Mouse (Mus musculus) layer of hippocampus, adult 18-20 months (tissue): ENCODE measurements around the gene Lbx2. TPM values are rescaled to one million over a fixed set of nuclear protein-coding genes. Genes with fewer than 3 reads are reported as not detected.
A peak's percentile ranks its signal among the peaks of the same experiment; 100 is the strongest.

Experiments
- DNase-seq, 2 experiments: peaks; one replicate each; pipeline ENCODE4 v3.0.0; 2022; ENCODE audit warnings: low spot score in 2 of 2
- long read RNA-seq: library from polyadenylated mRNA; stranded (forward); transcript quantifications from one replicate; pipeline ENCODE4 v2.0.0, GENCODE M21; 2021
- total RNA-seq, 2 experiments: library from RNA; stranded (reverse); gene quantifications; 2 replicates each; pipeline ENCODE4 v1.2.3; 2021

Lbx2 gene
- not detected for total RNA-seq
- long read RNA-seq: 0 reads

DNA sequence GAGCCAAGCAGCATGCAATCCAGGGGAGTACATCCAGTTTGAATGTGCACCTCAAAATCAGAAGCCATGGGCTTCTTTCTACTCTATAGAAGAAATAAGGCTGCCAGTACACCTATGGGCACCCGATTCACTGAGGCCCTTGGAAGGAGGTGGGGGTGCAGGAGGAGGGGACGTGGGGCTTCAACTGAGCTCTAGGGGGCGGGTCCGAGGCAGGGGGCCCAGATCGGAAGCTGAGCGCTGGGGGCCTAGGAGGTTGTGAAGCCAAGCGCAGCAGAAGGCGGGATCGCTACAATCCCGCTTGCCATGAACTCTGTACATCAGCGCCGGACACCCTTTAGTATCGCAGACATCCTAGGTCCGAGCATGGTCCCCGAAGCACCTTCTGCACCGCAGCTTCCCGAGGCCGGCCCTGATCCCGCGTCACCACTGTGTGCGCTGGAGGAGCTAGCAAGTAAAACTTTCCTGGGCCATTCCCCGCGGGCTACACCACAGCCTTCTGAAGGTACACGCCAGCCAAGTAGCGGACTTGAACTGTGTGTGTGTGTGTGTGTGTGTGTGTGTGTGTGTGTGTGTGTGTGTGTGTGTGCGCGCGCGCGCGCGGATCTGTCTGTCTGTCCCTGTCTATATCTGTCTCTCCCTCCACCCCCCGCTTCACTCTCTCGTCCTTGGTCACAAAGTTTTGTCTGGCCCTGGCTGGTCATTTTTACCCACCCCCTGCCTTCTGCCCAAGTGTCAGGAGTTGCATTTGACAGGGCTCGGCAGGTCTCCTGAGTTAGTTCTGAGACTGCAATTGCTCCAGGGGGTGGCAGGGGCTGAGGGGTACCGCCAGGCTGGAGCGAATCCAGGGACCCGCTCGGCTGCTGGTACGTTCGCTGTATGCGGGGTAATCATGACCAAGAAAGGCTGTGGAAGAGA is at the start of gene Lbx2:
Gene Lbx2, plus strand, starts transcription at position 247 of the 915 bp plus-strand sequence.
- no peak for DNase-seq

DNA sequence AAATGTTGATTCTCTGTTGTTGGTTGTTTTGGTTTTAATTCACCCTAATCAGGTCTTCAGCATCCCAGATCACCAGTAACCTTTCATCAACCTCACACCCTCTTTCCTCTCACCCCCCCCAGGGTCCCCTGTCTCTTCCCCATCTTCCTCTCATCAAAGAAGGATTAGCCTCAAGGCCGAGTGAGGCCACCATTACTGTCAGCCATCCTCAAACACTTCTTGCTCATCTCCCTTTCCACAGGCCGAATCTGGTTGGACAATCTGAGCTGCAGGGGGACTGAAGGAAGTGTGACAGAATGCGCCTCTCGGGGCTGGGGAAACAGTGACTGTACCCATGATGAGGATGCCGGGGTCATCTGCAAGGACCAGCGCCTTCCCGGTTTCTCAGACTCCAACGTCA is 49.0 kb upstream of the Lbx2 start:
- DNase-seq: no peak

- DNase-seq: peak; percentile 76 to 91
These were observed 47.6 kb upstream of the Lbx2 start for GRCm38 (mm10) chr6:83038496-83039012.

GRCm38 (mm10) chr6:83040601-83041000 is 45.6 kb upstream of the Lbx2 start:
- DNase-seq: no peak

DNA sequence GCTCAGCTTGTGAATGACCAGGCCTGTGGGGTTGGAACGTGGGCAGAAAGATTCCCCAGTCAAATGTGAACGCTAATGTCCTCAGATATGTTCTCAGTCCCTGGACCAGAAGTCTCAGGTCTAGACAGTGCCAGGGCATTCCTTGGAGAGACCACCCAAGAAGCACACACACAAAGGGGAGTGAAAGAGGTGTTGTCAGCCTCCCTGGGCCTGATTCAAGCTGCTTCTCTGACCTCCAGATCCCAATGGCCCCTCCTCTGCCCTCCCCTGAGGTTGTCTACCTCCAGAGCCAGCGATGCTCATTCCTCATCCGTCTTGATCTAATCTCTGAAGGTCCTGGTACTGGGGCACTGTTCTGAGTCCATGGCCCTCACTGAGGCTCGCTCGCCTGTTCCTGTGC is 42.6 kb upstream of the Lbx2 start:
- DNase-seq: no peak

DNA sequence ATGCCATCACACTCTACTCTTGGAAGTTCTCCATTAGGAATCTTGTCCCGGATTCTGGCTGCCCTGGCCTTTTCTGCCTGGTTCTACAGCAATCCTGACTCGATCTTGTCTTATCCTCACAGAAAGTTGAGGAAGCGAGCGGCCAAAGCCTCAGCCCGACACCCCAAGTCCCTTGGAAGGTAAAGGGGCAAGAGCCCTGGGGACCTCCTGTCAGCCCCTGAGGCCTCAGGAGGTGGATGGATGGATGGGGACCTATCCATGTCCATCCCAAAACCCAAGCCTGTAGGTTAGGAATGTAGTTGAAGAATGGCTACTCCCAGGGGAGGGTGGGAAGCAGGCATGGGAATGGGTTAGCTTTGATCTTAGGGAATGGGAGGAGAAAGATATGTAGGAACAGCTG is 42.2 kb upstream of the Lbx2 start:
- DNase-seq: no peak

GRCm38 (mm10) chr6:83044742-83045141 is 41.4 kb upstream of the Lbx2 start:
- DNase-seq: no peak

GRCm38 (mm10) chr6:83049367-83049766 is 36.8 kb upstream of the Lbx2 start:
- DNase-seq: no peak

DNA sequence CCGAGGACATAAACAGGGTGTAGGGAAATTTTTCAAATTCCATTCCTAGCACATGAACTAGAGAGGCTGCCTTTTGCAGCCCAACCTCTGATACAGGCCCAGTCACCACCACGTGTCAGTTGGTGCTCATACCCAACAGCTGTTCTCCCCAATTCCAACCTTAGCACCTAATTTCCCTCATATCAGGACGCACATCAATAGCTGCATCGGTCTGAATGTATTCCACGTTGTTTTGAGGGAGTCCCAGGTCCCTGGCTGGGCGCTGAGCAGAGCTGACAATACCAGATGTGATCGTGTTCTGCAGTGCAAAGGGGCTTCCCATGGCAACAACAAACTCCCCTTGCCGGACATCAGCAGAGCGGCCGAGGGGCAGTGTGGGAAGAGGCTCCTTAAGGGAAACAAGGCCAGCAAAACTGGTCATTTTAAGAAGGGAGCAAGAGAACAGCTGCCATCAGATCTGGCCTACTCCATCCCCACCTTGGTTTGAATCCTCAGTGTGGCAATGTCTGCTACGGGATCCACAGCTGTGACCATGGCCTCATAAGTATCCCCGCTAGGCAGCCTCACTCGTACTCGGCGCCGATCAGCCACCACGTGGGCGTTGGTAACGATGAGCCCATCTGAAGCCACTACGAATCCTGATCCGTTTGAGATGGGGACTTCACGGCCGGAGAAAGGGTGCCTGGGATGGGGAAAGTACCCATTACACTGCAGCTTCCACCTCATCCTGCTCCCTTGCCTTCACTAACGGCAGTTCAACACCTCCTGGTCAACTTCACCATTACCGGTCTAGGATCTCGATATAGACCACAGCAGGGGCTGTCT is 32.8 kb upstream of the Lbx2 start:
- DNase-seq: peak in 1 of 2 experiments; percentile 51

DNA sequence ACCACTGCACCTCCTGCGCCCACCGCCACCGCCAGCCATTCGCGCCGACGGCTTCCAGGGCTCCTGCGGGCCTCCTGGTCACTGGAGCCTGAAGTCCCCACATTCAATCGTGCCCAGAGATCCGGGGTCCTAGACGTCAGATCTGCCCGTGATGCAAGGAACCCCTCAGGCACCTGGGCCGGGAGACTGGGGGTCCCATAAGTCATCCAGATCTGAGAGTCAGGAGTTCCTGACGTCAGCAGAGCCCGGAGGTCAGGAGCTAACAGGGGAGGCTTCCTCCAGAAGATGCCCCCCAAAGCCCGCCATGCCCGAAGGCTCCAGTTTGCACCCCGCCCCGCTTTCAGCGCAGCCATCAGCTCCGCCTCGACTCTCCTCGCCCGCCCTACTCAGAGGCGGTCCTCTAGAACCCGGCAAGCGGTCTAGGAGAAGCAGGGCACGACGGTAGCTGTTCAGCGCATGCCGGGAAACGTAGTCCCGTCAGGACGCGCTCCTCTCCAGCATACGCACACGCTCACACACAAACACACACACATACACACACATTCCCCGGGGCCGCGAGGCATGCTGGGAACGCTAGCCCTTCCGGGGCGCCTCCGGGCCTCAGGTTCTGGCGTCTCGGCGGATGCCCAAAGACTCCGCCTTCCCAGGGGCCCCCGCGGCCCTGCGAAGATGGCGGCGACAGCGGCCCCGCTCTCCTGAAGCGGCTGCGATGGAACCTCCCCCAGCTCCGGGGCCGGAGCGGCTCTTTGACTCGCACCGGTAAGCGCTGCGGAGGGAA is 31.9 kb upstream of the Lbx2 start, which contains the start of gene Aup1:
Gene Aup1, plus strand, starts transcription at position 448 of the 778 bp plus-strand sequence.
- peak; percentile 97 to 98 for DNase-seq

DNA sequence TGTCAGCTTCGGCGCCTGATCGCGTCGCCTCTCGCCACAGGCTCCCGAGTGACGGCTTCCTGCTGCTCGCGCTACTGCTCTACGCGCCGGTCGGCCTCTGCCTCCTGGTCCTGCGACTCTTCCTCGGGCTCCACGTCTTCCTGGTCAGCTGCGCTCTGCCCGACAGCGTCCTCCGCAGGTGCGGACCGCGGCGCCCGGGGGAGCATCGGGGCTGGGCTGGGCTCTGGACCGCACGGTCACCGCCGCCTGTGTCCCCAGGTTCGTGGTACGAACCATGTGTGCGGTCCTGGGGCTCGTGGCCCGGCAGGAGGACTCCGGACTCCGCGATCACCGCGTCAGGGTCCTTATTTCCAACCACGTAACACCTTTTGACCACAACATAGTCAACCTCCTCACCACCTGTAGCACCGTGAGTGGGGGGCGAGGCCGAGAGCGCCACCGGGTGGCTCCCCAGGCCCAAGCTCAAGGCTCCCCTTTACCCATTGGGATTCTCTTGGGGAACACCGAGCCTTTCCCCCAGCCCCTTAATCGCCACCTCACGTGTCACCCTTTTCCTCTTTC is 31.2 kb upstream of the Lbx2 start, which contains the start of gene Htra2:
Gene Htra2, minus strand, starts transcription at position 403 of the 561 bp plus-strand sequence.
- peak in 1 of 2 experiments; percentile 34 for DNase-seq

- DNase-seq: no peak
These were observed 28.4 kb upstream of the Lbx2 start, which contains the start of gene Dqx1 for GRCm38 (mm10) chr6:83057790-83058189. TSS of gene Dqx1 (plus strand) at chr6:83057844.

GRCm38 (mm10) chr6:83058725-83059124 is 27.4 kb upstream of the Lbx2 start:
- DNase-seq: no peak

DNA sequence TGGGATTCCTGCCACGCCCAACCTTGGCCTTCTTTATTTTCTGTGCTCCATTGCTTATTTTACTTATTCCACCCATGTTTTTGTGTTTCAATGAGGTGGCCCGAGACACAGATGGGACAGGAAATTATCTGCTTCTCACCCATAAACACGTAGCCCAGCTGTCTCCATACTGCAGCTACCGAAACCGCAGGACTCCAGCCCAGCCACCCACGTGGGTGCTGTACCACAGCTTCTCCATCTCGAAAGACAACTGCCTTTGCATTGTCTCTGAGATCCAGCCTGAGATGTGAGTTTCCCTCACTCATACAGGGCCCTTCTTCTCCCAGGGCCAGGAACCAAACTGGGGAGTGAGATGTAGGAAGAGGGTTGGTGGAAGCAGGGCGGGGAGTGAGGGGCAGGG is 20.2 kb upstream of the Lbx2 start:
- DNase-seq: no peak

GRCm38 (mm10) chr6:83066441-83066840 is 19.7 kb upstream of the Lbx2 start:
- DNase-seq: no peak

DNA sequence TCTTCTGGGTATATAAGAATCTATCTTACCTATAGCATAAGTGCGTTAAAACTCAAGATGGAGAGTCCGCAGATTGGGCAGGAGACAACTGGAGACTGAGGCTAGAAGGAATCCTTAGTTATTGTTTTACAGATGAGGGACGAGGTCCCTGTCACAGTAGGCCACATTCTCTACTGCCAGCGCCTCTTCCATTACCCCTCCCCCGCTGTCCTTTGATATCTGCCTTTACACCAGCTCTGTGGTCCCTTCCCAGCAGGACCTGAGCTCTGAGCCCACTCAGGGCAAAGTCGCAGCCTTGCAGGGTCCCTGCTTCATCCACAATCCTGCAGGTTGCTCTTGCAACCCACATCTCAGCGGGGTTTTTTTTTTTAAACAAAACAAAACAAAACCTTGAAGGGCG is 17.9 kb upstream of the Lbx2 start:
- no peak for DNase-seq

DNA sequence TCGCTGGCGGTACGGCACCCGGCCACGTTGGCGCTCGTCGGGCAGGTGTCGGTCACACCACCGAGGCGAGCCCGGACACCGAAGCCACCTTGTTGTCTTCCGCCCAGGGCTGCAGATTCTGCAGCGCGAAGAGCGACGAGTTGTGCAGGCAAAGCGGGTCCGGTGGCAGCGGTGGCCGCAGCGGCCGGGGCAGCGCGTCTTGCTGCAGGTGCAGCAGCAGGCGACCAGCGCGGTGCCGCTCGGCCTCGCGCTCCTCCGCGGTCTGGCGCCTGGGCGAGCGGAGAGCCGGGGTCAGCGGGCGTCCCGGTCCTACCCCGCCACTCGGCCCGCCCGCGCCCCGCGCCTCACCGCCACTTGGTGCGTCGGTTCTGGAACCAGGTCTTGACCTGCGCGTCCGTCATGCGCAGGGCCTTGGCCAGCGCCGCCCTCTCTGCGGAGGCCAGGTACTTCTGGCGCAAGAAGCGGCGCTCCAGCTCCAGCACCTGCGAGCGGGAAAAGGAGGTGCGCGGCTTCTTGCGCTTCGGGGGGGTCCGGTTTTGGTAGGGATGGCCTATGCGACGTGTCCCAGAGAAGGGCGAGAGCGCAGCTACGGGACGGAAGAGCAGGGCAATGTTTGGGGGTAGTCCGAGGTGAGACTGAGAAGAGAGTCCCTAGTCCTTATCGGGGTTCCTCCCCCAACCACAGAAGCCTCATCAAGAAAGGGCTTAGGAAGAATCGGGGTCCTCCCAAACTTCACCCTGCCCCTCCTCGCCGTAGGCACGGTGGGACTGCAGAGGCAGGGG is 17.3 kb upstream of the Lbx2 start:
- no peak for DNase-seq

GRCm38 (mm10) chr6:83069488-83070246 is 16.5 kb upstream of the Lbx2 start:
- DNase-seq: no peak

DNA sequence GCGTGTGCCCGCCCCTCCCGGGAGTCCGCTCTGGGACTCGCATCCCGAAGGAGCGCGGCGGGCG is 16.1 kb upstream of the Lbx2 start, which contains the start of gene Tlx2:
Gene Tlx2, minus strand, starts transcription at position 47 of the 64 bp plus-strand sequence.
- no peak for DNase-seq
